Mouse (Mus musculus): ENCODE data around the gene Bmyc.
"Not testable (repeated sequence)": the region's sequence is repeated elsewhere in the genome, so short reads cannot be mapped to it uniquely, and the experiment has no call there.

Gene Bmyc

GRCm38 (mm10) chr2:25706643-25707481 lies at the start of gene Bmyc:
Gene Bmyc, plus strand, starts transcription at chr2:25706739.
- peak; percentile 84 for DNase-seq (ENCODE audit: low read depth, low spot score)

GRCm38 (mm10) chr2:25657246-25657645 lies 49.3 kb upstream of the Bmyc start:
- no peak for DNase-seq (ENCODE audit: low read depth, low spot score)

GRCm38 (mm10) chr2:25657652-25658051 lies 48.9 kb upstream of the Bmyc start, which contains the start of gene Lcn5:
Gene Lcn5, plus strand, starts transcription at chr2:25657952.
- no peak for DNase-seq (ENCODE audit: low read depth, low spot score)

- DNase-seq (ENCODE audit: low read depth, low spot score), result no peak
Observed at GRCm38 (mm10) chr2:25660279-25660678, 46.3 kb upstream of the Bmyc start.

- no peak for DNase-seq (ENCODE audit: low read depth, low spot score)
Observed at GRCm38 (mm10) chr2:25661245-25661970, 45.1 kb upstream of the Bmyc start.

- DNase-seq (ENCODE audit: low read depth, low spot score), result no peak
Observed at GRCm38 (mm10) chr2:25663511-25663910, 43.0 kb upstream of the Bmyc start.

GRCm38 (mm10) chr2:25664125-25664524 lies 42.4 kb upstream of the Bmyc start:
- no peak for DNase-seq (ENCODE audit: low read depth, low spot score)

- no peak for DNase-seq (ENCODE audit: low read depth, low spot score)
Observed at GRCm38 (mm10) chr2:25666516-25666915, 40.0 kb upstream of the Bmyc start.

- DNase-seq (ENCODE audit: low read depth, low spot score), result no peak
Observed at GRCm38 (mm10) chr2:25676486-25676885, 30.1 kb upstream of the Bmyc start, which contains the start of gene Lcn6. Gene Lcn6, plus strand, starts transcription at chr2:25676786.

- no peak for DNase-seq (ENCODE audit: low read depth, low spot score)
Observed at GRCm38 (mm10) chr2:25679559-25679958, 27.0 kb upstream of the Bmyc start.

- DNase-seq (ENCODE audit: low read depth, low spot score), result no peak
Observed at GRCm38 (mm10) chr2:25682426-25682825, 24.1 kb upstream of the Bmyc start, which contains the start of gene Lcn10. Gene Lcn10, plus strand, starts transcription at chr2:25682726.

GRCm38 (mm10) chr2:25686941-25687340 lies 19.6 kb upstream of the Bmyc start:
- DNase-seq (ENCODE audit: low read depth, low spot score), result no peak

GRCm38 (mm10) chr2:25694605-25695004 lies 11.9 kb upstream of the Bmyc start:
- no peak for DNase-seq (ENCODE audit: low read depth, low spot score)

GRCm38 (mm10) chr2:25696951-25697350 lies 9.6 kb upstream of the Bmyc start:
- no peak for DNase-seq (ENCODE audit: low read depth, low spot score)

- DNase-seq (ENCODE audit: low read depth, low spot score), result no peak
Observed at GRCm38 (mm10) chr2:25698696-25699095, 7.8 kb upstream of the Bmyc start.

GRCm38 (mm10) chr2:25699743-25700142 lies 6.8 kb upstream of the Bmyc start, which contains the start of gene Obp2a:
Gene Obp2a, plus strand, starts transcription at chr2:25700043.
- DNase-seq (ENCODE audit: low read depth, low spot score), result not testable (repeated sequence)

- DNase-seq (ENCODE audit: low read depth, low spot score), result no peak
Observed at GRCm38 (mm10) chr2:25701001-25701400, 5.5 kb upstream of the Bmyc start.

GRCm38 (mm10) chr2:25703706-25704105 lies 2.8 kb upstream of the Bmyc start:
- no peak for DNase-seq (ENCODE audit: low read depth, low spot score)

GRCm38 (mm10) chr2:25708121-25708520 lies 1.6 kb downstream of the Bmyc start:
- DNase-seq (ENCODE audit: low read depth, low spot score), result no peak

- not testable (repeated sequence) for DNase-seq (ENCODE audit: low read depth, low spot score)
Observed at GRCm38 (mm10) chr2:25709056-25709455, 2.5 kb downstream of the Bmyc start.

- DNase-seq (ENCODE audit: low read depth, low spot score), result not testable (repeated sequence)
Observed at GRCm38 (mm10) chr2:25709791-25710190, 3.3 kb downstream of the Bmyc start.

GRCm38 (mm10) chr2:25711641-25712040 lies 5.1 kb downstream of the Bmyc start:
- not testable (repeated sequence) for DNase-seq (ENCODE audit: low read depth, low spot score)
